Mouse (Mus musculus): Measurements from ENCODE around the gene Reg2. TPM values are rescaled to one million over a fixed set of nuclear protein-coding genes. Genes with fewer than 3 reads are reported as not detected.

Gene Reg2
- polyA plus RNA-seq, 1 experiment from 2014 or later, result not detected

GRCm38 (mm10) chr6:78452804-78453203 is 57.4 kb downstream of the Reg2 start:
- no peak overlapping the region for H3K9ac ChIP-seq
- H3K36me3 ChIP-seq (replicated peaks; ENCODE audit: control insufficient read depth, insufficient read depth), result no peaks in the 10 kb centered on the region
- H3K27ac ChIP-seq, result no peak overlapping the region
- H3K27me3 ChIP-seq (ENCODE audit: control insufficient read depth, insufficient read depth, low read length), result no peaks in the 10 kb centered on the region
- H3K9me3 ChIP-seq (ENCODE audit: control insufficient read depth, low read length), result no peaks in the 10 kb centered on the region
- ATAC-seq (ENCODE audit: low FRiP score) (no peak), DNase-seq (ENCODE audit: low spot score) (no peak)
- H3K4me1 ChIP-seq (replicated peaks; ENCODE audit: control insufficient read depth, insufficient read depth, low read length), result no peaks in the 10 kb centered on the region
- no peak overlapping the region for H3K4me2 ChIP-seq (replicated peaks)
- 94% methylated on average over 2 of the region's 2 CpGs for WGBS
- no peak overlapping the region for H3K4me3 ChIP-seq (replicated peaks; ENCODE audit: low read length)

Other genes starting within 250 kb of the Reg2 start
- gene Reg3b, start 25.0 kb upstream of the Reg2 start, polyA plus RNA-seq (2014; fragmentation: Nextera tagmentation; extraction: Ambion mirVana), result 3.3 and 4.5 TPM in 2 replicates
- not detected in 2 replicates for gene Reg3d, start 16.8 kb upstream of the Reg2 start, polyA plus RNA-seq (2014; fragmentation: Nextera tagmentation; extraction: Ambion mirVana)
- gene Reg3a, start 14.9 kb upstream of the Reg2 start, polyA plus RNA-seq (2014; fragmentation: Nextera tagmentation; extraction: Ambion mirVana), result not detected in 2 replicates
- gene Reg1, start 27.1 kb downstream of the Reg2 start, polyA plus RNA-seq (2014; fragmentation: Nextera tagmentation; extraction: Ambion mirVana), result not detected in 2 replicates
- gene Reg3g, start 73.2 kb downstream of the Reg2 start, polyA plus RNA-seq (2014; fragmentation: Nextera tagmentation; extraction: Ambion mirVana), result not detected in 2 replicates

All from hindbrain, embryonic 14.5 days (tissue).